Mouse (Mus musculus): ENCODE measurements around the gene Lyrm1. TPM values are rescaled to one million over a fixed set of nuclear protein-coding genes. Genes with fewer than 3 reads are reported as not detected.

Lyrm1 gene
- polyA plus RNA-seq, 1 experiment from 2014 or later = 9.1 TPM

DNA sequence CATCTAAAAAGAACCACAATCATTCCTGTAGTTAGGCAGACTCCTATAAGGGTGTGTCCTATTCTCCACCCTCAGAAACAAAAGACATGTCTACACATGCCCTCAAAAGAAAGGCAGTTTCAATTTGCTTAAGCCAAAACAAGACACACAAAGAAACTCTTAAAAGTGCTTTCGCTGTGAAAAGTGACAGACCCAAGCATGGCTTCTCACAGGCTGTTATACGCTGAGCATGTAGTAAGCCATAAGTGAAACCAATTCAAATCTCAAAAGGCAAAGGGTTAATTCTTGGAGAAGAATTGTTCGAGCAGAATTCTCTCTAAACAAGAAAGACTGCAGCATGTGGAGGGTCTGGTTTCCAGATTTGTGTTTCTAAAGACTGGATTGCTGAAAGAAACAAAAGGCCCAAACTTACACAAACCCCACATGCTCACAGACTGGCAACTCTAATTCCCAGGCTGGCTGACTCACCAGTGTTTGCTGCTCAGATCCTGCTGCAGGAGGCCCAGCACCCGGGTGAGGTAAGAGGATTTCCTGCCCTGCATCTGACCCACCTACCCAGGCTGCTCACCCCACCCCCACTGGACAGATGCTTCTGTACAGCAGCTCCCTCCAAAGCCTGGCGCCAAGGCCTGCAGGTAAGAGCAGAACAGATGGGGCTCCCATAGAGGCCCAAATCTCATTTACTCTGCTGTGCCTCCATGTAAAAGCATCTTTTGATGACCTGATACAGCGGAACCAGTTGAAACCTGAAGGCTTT, 34.1 kb upstream of the Lyrm1 start:
- WGBS = 28% methylated on average over 6 of the region's 6 CpGs
- Histone ChIP-seq H3K9ac (no peak overlapping the region), H3K27me3 (no peaks in the 10 kb centered on the region), H3K4me3 (no peak overlapping the region), H3K4me2 (no peak overlapping the region), H3K36me3 (peaks cover 30% of the 10 kb centered on the region), H3K4me1 (peaks cover 7% of the 10 kb centered on the region; the same call in 1 of the 2 replicates), H3K27ac (peak overlapping the region; percentile 82), H3K9me3 (no peaks in the 10 kb centered on the region)
- ATAC-seq (ENCODE audit: insufficient number of reproducible peaks, low FRiP score, low TSS enrichment, low read depth) = 0 out of 2 replicates have a peak, but pooled peaks have one; percentile 66

DNA sequence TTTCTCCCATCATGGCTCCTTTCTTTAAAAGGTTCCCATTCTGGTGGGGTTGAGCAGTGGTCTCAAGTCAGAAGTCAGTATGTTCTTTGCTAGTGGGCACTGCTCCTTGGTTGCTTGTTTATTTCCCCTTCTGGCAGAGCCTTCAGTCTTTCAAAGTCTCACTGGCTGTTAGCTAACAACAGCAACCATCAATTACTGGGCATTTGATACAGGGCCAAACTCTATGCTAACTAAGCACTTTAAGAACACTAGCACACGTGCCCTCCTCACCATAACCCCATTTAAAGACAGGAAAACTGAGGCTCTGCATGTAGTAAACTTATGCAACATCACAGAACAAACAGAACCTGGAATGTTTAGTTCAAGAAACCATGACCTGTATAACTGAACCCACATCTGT, 33.5 kb upstream of the Lyrm1 start:
- ATAC-seq (ENCODE audit: insufficient number of reproducible peaks, low FRiP score, low TSS enrichment, low read depth) = no peak
- Histone ChIP-seq H3K9ac (no peak overlapping the region), H3K27ac (peak overlapping the region; percentile 82), H3K4me1 (peaks cover 7% of the 10 kb centered on the region; the same call in 1 of the 2 replicates), H3K4me2 (no peak overlapping the region), H3K27me3 (no peaks in the 10 kb centered on the region), H3K4me3 (no peak overlapping the region), H3K36me3 (peaks cover 30% of the 10 kb centered on the region), H3K9me3 (no peaks in the 10 kb centered on the region)
- WGBS = 36% methylated on average over 1 of the region's 1 CpGs

DNA sequence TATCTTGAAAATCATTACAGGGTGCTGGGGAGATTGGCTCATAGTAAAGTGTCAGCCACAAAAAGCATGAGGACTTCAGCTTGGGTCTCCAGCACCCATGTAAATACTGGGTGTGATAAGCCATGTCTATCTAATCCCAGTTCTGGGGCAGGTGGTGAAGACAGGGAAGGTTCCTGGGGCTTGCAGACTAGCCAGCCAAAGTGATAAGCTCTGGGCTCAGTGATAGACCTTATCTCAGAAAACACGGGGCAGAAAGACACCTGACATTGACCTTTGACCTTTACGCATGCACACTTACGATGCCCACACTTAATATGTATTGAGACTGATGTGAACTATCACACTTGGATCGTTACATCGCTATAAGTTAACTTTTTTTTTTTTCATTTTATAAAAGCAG, 31.2 kb upstream of the Lyrm1 start:
- Histone ChIP-seq H3K27me3 (no peaks in the 10 kb centered on the region), H3K9ac (no peak overlapping the region), H3K9me3 (no peaks in the 10 kb centered on the region), H3K4me1 (peaks cover 7% of the 10 kb centered on the region; the same call in 1 of the 2 replicates), H3K4me2 (no peak overlapping the region), H3K27ac (no peak overlapping the region), H3K4me3 (no peak overlapping the region), H3K36me3 (peaks cover 11% of the 10 kb centered on the region)
- WGBS = 89% methylated on average over 5 of the region's 5 CpGs
- no peak for ATAC-seq (ENCODE audit: insufficient number of reproducible peaks, low FRiP score, low TSS enrichment, low read depth)

DNA sequence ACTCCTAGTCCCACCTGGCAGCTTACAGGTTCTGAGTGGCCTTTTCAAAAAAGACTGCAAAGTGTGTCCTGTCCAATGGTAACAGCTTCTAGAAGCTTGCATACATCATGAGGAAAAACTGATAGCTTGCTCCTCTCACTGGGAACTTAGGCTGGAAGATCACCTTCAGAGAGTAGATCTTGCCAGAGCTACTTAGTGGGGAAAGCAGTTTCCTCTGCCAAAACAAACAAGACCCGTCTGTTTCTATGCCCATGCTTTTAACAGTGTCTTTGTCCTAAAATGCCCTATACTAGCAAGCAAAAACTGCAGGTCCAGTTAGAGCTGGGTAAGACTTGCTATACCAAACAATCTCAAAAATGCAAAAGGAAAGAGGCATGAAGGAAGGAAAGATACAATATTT, 29.5 kb upstream of the Lyrm1 start:
- no peak for ATAC-seq (ENCODE audit: insufficient number of reproducible peaks, low FRiP score, low TSS enrichment, low read depth)
- Histone ChIP-seq H3K4me1 (peaks cover 7% of the 10 kb centered on the region; the same call in 1 of the 2 replicates), H3K4me3 (no peak overlapping the region), H3K27ac (no peak overlapping the region), H3K4me2 (no peak overlapping the region), H3K9me3 (no peaks in the 10 kb centered on the region), H3K9ac (no peak overlapping the region), H3K27me3 (no peaks in the 10 kb centered on the region), H3K36me3 (peaks cover 12% of the 10 kb centered on the region)
- WGBS = 55% methylated on average over 1 of the region's 1 CpGs

DNA sequence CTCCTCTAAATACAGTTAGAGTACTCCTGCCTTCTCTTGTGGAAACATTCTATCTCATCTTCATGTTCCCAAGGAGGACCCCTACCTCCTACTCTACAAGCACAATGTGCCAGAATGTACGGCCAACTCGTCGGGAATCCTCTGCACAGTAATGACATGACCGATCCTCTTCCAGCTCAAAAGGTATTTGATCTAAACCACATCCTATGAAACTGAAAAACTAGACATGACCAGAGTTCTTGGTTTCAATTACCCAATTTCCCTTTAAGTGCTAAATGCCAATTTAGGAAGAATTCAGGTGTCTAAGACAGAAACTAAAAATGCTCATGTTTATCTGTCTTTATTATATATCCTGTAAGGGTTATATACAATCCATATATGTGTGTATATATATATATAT, 23.5 kb upstream of the Lyrm1 start:
- Histone ChIP-seq H3K9ac (no peak overlapping the region), H3K27me3 (no peaks in the 10 kb centered on the region), H3K36me3 (0 out of 2 replicates have a peak, but pooled peaks cover 6% of the 10 kb centered on the region), H3K4me1 (0 out of 2 replicates have a peak, but pooled peaks cover 2% of the 10 kb centered on the region), H3K27ac (no peak overlapping the region), H3K4me2 (no peak overlapping the region), H3K9me3 (no peaks in the 10 kb centered on the region), H3K4me3 (no peak overlapping the region)
- 82% methylated on average over 4 of the region's 4 CpGs for WGBS
- ATAC-seq (ENCODE audit: insufficient number of reproducible peaks, low FRiP score, low TSS enrichment, low read depth) = no peak

DNA sequence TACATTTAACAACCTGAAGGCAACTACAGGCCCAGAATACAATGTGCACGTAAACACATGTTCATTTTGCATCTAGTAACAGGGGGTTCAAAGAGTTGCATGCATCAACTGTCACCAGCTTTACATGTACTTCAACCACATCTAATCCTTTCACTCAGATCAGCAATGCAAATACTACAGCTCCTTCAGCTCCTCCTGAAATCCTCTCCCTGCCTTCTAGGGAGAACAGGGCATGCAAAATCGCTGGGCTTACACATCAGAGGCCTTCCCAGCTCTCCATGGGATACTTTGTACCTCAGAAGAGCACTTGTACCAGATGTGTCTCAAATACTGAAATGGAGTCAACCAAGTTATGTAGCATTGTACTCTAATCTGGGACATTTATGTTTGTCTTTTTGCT, 22.6 kb upstream of the Lyrm1 start:
- no peak for ATAC-seq (ENCODE audit: insufficient number of reproducible peaks, low FRiP score, low TSS enrichment, low read depth)
- WGBS = 58% methylated on average over 2 of the region's 2 CpGs
- H3K36me3 ChIP-seq = 0 out of 2 replicates have a peak, but pooled peaks cover 2% of the 10 kb centered on the region
- H3K27ac ChIP-seq = no peak overlapping the region
- 0 out of 2 replicates have a peak, but pooled peaks cover 2% of the 10 kb centered on the region for H3K4me1 ChIP-seq
- H3K4me3 ChIP-seq = no peak overlapping the region
- H3K27me3 ChIP-seq = no peaks in the 10 kb centered on the region
- H3K4me2 ChIP-seq = no peak overlapping the region
- H3K9me3 ChIP-seq = no peaks in the 10 kb centered on the region
- no peak overlapping the region for H3K9ac ChIP-seq

DNA sequence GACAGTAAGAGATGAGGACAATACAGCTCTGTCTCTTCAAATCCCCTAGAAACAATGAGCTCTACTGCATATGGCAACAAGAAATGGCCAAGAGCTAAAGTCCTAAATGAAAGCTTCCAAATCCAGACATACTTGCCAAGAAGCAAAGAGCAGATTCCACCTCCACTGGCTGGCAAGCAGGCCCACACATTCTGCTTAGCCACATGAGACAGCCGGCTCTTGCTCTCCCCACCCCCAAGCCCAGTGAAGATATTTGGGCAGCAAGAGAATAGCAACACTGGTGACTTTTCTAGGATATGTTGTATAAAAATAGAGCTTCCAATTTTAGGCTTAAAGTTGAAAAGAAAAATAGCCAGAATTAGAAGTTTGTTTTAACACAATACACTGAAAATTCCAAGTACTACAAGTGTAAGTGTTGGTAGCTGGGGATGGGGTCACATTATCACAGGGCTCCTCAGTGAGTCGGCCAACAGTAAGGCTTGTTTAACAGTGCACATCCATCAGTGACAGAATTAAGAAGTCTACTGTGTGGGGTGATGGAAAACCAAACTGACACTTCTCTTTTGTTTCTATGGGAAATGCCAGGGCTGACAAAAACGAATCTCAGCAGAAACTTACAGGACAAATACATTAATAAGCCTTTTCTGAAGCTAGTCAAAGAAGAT, 19.8 kb upstream of the Lyrm1 start:
- no peak overlapping the region for H3K9ac ChIP-seq
- no peaks in the 10 kb centered on the region for H3K9me3 ChIP-seq
- peaks cover 6% of the 10 kb centered on the region; the same call in 1 of the 2 replicates for H3K36me3 ChIP-seq
- H3K4me1 ChIP-seq = 0 out of 2 replicates have a peak, but pooled peaks cover 2% of the 10 kb centered on the region
- no peak overlapping the region for H3K27ac ChIP-seq
- 63% methylated on average over 3 of the region's 3 CpGs for WGBS
- H3K27me3 ChIP-seq = no peaks in the 10 kb centered on the region
- H3K4me3 ChIP-seq = no peak overlapping the region
- no peak for ATAC-seq (ENCODE audit: insufficient number of reproducible peaks, low FRiP score, low TSS enrichment, low read depth)
- no peak overlapping the region for H3K4me2 ChIP-seq

DNA sequence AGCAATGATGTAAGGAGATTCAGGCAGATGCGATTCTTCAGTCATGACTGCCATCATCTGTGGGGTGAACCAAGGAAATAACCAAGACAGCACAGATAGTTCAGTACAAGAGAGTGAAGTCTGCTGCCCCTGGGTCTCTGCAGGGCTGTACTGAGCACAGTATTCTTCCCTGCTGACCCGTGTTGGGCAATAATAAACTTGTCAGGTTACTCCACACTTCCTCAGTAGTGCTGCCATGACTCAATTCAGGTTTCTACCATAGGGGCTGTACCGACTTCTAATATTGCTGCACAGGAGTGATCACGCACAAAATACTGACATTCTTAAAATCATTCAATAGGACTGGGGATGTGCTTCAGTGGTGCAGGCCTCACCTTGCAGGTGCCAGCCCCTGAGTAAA, 16.5 kb upstream of the Lyrm1 start:
- WGBS = 88% methylated on average over 4 of the region's 4 CpGs
- no peak overlapping the region for H3K4me2 ChIP-seq
- no peak overlapping the region for H3K9ac ChIP-seq
- H3K9me3 ChIP-seq = no peaks in the 10 kb centered on the region
- H3K36me3 ChIP-seq = peaks cover 6% of the 10 kb centered on the region; the same call in 1 of the 2 replicates
- H3K4me1 ChIP-seq = 0 out of 2 replicates have a peak, but pooled peaks cover 2% of the 10 kb centered on the region
- H3K27me3 ChIP-seq = no peaks in the 10 kb centered on the region
- H3K27ac ChIP-seq = no peak overlapping the region
- H3K4me3 ChIP-seq = no peak overlapping the region
- ATAC-seq (ENCODE audit: insufficient number of reproducible peaks, low FRiP score, low TSS enrichment, low read depth) = no peak

DNA sequence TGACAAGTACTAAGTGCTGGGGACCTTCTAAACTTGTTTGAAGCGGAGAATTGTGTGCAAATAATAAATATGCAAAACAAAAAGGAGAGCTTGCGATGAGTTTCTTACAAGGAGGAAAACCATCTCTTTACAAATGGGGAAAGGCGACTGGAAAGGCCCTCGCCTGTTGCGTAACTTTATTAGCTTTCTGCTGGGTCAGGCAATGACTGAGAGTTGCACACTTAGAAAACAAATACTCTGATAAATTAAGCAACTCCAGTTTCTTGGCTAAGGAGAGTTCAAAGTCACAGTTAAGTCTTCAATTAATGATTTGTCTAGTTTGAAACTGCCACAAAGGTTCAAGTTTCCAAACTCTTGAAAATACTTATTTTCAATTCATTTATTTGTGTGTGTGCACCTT, 15.3 kb upstream of the Lyrm1 start:
- H3K4me2 ChIP-seq = no peak overlapping the region
- ATAC-seq (ENCODE audit: insufficient number of reproducible peaks, low FRiP score, low TSS enrichment, low read depth) = no peak
- WGBS = 84% methylated on average over 5 of the region's 5 CpGs
- H3K27ac ChIP-seq = no peak overlapping the region
- no peaks in the 10 kb centered on the region for H3K27me3 ChIP-seq
- H3K4me1 ChIP-seq = 0 out of 2 replicates have a peak, but pooled peaks cover 2% of the 10 kb centered on the region
- H3K36me3 ChIP-seq = peaks cover 6% of the 10 kb centered on the region; the same call in 1 of the 2 replicates
- no peak overlapping the region for H3K9ac ChIP-seq
- no peak overlapping the region for H3K4me3 ChIP-seq
- H3K9me3 ChIP-seq = no peaks in the 10 kb centered on the region

DNA sequence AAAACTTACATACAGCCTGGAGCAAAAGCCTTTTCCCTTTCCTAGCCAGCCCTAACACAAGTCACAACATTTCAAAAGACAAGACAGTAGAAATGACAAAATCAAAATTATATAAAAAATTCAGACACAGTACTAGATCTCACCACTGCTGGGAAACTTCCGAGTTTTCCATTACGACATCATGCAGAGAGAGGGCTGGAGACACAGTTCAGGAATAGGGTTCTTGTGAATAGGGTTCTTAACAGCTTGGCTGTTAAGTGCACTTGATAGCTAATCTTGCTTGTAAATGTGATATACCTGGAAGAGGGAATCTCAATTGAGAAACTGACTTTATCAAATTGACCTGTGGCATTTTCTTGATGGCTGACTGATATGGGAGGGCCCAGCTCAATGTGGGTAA, 14.4 kb upstream of the Lyrm1 start:
- Histone ChIP-seq H3K4me1 (no peaks in the 10 kb centered on the region), H3K4me2 (no peak overlapping the region), H3K9ac (no peak overlapping the region), H3K4me3 (no peak overlapping the region), H3K9me3 (no peaks in the 10 kb centered on the region), H3K36me3 (peaks cover 6% of the 10 kb centered on the region; the same call in 1 of the 2 replicates), H3K27me3 (no peaks in the 10 kb centered on the region), H3K27ac (no peak overlapping the region)
- no peak for ATAC-seq (ENCODE audit: insufficient number of reproducible peaks, low FRiP score, low TSS enrichment, low read depth)
- WGBS = 96% methylated on average over 2 of the region's 2 CpGs

DNA sequence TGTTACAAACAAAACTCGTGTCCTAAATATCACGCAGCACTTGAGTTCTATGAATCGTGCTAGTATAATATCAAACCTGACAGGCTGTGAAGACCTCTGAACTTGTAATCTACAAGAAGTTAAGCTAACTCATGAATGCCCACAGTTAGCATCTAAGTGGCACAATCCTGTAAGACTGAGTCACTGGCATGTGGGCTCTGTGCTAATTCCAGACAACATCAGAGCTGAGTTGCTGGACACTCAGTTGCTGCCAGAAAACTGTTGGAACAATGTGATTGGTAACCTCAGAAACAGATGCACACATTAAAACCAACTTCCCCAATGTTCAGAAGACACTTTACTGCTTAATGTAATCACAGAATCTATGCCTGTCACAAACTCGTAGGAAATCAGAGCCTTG, 7.8 kb upstream of the Lyrm1 start:
- WGBS = 88% methylated on average over 4 of the region's 4 CpGs
- Histone ChIP-seq H3K27me3 (no peaks in the 10 kb centered on the region), H3K4me2 (no peak overlapping the region), H3K4me1 (no peaks in the 10 kb centered on the region), H3K27ac (no peak overlapping the region), H3K4me3 (no peak overlapping the region), H3K36me3 (no peaks in the 10 kb centered on the region), H3K9ac (no peak overlapping the region), H3K9me3 (no peaks in the 10 kb centered on the region)
- no peak for ATAC-seq (ENCODE audit: insufficient number of reproducible peaks, low FRiP score, low TSS enrichment, low read depth)

DNA sequence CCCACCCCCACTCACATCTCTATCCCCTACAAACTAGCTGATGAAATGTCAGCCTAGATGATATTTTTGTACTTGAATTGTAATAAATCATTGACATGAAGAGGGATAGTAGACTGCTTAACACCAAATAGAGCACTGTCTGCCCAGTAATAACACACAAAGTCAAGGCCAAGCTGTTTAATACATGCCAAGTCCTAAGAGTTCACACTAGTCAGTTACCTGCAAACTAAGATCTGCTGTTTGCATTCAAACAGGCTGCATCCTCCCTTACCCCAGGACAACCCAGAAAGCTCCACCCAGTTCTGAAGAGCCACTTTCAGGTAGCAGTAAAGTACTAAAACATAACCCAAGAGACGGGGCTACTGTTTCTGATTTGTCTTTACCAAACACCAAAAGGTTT, 3.5 kb upstream of the Lyrm1 start:
- Histone ChIP-seq H3K9me3 (no peaks in the 10 kb centered on the region), H3K27ac (no peak overlapping the region), H3K36me3 (no peaks in the 10 kb centered on the region), H3K4me1 (peaks cover 14% of the 10 kb centered on the region; the same call in 1 of the 2 replicates), H3K27me3 (no peaks in the 10 kb centered on the region), H3K9ac (no peak overlapping the region), H3K4me3 (no peak overlapping the region), H3K4me2 (no peak overlapping the region)
- WGBS = 79% methylated on average over 1 of the region's 1 CpGs
- no peak for ATAC-seq (ENCODE audit: insufficient number of reproducible peaks, low FRiP score, low TSS enrichment, low read depth)
